8 mouse cellular contexts compared by ENCODE assay signal in the genomic region with DNA sequence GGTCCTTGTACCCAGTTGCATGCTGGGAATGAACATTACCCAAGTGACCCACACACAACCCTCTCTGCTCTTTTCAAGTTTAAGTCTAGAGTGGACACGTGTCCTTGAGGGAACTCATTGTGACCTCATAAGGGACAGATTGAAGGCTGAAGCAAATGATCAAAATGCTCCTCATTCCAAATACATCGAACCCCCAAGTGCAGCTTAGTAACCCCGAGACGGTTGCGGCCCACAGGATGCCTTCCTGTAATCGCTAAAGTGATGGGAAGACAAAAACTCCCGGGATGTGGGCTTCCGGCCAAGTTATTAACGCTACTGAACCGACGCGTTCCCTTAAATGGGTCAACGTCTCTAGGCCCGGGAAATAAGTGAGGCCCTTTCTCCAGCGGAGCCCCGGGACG. TPM values are rescaled to one million over a fixed set of nuclear protein-coding genes. Genes with fewer than 3 reads are reported as not detected.
DNase-seq lines count a peak whose midpoint lies in the region; ATAC-seq and TF ChIP-seq lines count a peak whose summit lies in the region.

No protein-coding gene starts in this region.

- no peaks in the 10 kb centered on the region for H3K9me3 ChIP-seq in forebrain, postnatal 0 days (ENCODE audit: low read length)
- no peaks in the 10 kb centered on the region for H3K9me3 ChIP-seq in midbrain, embryonic 10.5 days (replicated peaks)

- H3K27me3 ChIP-seq in kidney, adult 2 months (replicated peaks; ENCODE audit: control insufficient read depth, insufficient read depth, low read length): no peaks in the 10 kb centered on the region
- H3K27me3 ChIP-seq in forebrain, postnatal 0 days (ENCODE audit: insufficient read depth, low read length): no peaks in the 10 kb centered on the region
- H3K27me3 ChIP-seq in midbrain, embryonic 10.5 days (ENCODE audit: low read depth, poor library complexity, severe bottlenecking): no peaks in the 10 kb centered on the region

- peak overlapping the region; percentile 57 for H3K27ac ChIP-seq in kidney, adult 2 months (ENCODE audit: insufficient read depth, low read depth, low read length)
- H3K27ac ChIP-seq in forebrain, postnatal 0 days (ENCODE audit: low read depth, low read length): peak overlapping the region; percentile 81
- peak overlapping the region; percentile 94 for H3K27ac ChIP-seq in midbrain, embryonic 10.5 days (replicated peaks)

- TF ChIP-seq POLR2A in kidney, adult 2 months (IDR thresholded peaks at IDR 0.05; ENCODE audit: low read depth, low read length): no peak

- WGBS in kidney, adult 2 months: under 1% methylated on average over 17 of the region's 17 CpGs
- WGBS in forebrain, postnatal 0 days: under 1% methylated on average over 17 of the region's 17 CpGs
- WGBS in midbrain, embryonic 10.5 days: 0% methylated on average over 17 of the region's 17 CpGs

- H3K4me1 ChIP-seq in kidney, adult 2 months (ENCODE audit: control insufficient read depth, insufficient read depth, low read length): 0 out of 2 replicates have a peak, but pooled peaks cover 2% of the 10 kb centered on the region
- H3K4me1 ChIP-seq in forebrain, postnatal 0 days (ENCODE audit: insufficient read depth): peaks cover 7% of the 10 kb centered on the region; the same call in 1 of the 2 replicates
- peaks cover 54% of the 10 kb centered on the region for H3K4me1 ChIP-seq in midbrain, embryonic 10.5 days

- TF ChIP-seq CTCF in kidney, adult 2 months (conservative IDR thresholded peaks at IDR 0.05; ENCODE audit: insufficient read depth, insufficient read length, low read depth, low read length): no peak
- no peak for TF ChIP-seq CTCF in forebrain, postnatal 0 days (IDR thresholded peaks at IDR 0.05; ENCODE audit: low read depth)

- H3K4me2 ChIP-seq in forebrain, postnatal 0 days (ENCODE audit: low read depth): peak overlapping the region; percentile 68

- ATAC-seq in forebrain, postnatal 0 days: no peak

- H3K36me3 ChIP-seq in kidney, adult 2 months (ENCODE audit: control insufficient read depth, insufficient read depth, low read length): peaks cover 2% of the 10 kb centered on the region; the same call in 1 of the 2 replicates
- H3K36me3 ChIP-seq in forebrain, postnatal 0 days (ENCODE audit: insufficient read depth): peaks cover 37% of the 10 kb centered on the region
- H3K36me3 ChIP-seq in midbrain, embryonic 10.5 days: peaks cover 36% of the 10 kb centered on the region

- peak; percentile 18 for DNase-seq in kidney, adult 2 months
- no peak for DNase-seq in kidney, postnatal 14 days
- peak; percentile 40 for DNase-seq in MN1 (ENCODE audit: low spot score)
- no peak for DNase-seq in forebrain, postnatal 0 days
- no peak for DNase-seq in midbrain, embryonic 10.5 days (ENCODE audit: low spot score)
- DNase-seq in spleen, postnatal 10 days (ENCODE audit: low spot score in 2 of 2): no peak
- DNase-seq in layer of hippocampus, adult 9-10 months (ENCODE audit: low spot score): no peak
- no peak for DNase-seq in ovary, postnatal 14 days (ENCODE audit: low spot score)

- peak overlapping the region; percentile 71 for H3K4me3 ChIP-seq in kidney, adult 2 months (ENCODE audit: insufficient read depth, low read depth, low read length)
- H3K4me3 ChIP-seq in forebrain, postnatal 0 days (ENCODE audit: low read depth, low read length): peak overlapping the region; percentile 87
- H3K4me3 ChIP-seq in midbrain, embryonic 10.5 days: peak overlapping the region; percentile 83

- peak overlapping the region; percentile 87 for H3K9ac ChIP-seq in forebrain, postnatal 0 days

RNA-seq across cellular contexts. Expression of a gene that starts 0.4 kb away (rescaled TPM):
- 12.6 and 25.5 TPM in 2 replicates for polyA plus RNA-seq in kidney, adult 2 months (2012; rRNA removed)
- 49.5 and 61.9 TPM in 2 replicates for total RNA-seq in forebrain, postnatal 0 days (2014; rRNA removed)
- 135 and 151 TPM in 2 replicates for polyA plus RNA-seq in forebrain, postnatal 0 days (2015; fragmentation: Nextera tagmentation; extraction: Ambion mirVana)
- 231 and 297 TPM in 2 replicates for polyA plus RNA-seq in midbrain, embryonic 10.5 days (2016; fragmentation: Nextera tagmentation; extraction: Ambion mirVana)

RNA-seq across cellular contexts. Expression of a gene that starts 4.1 kb away (rescaled TPM):
- polyA plus RNA-seq in kidney, adult 2 months (2012; rRNA removed): 6.6 and 6.8 TPM in 2 replicates
- total RNA-seq in forebrain, postnatal 0 days (2014; rRNA removed): 82.4 and 83.5 TPM in 2 replicates
- 15.8 and 16.8 TPM in 2 replicates for polyA plus RNA-seq in forebrain, postnatal 0 days (2015; fragmentation: Nextera tagmentation; extraction: Ambion mirVana)
- 15.0 and 15.5 TPM in 2 replicates for polyA plus RNA-seq in midbrain, embryonic 10.5 days (2016; fragmentation: Nextera tagmentation; extraction: Ambion mirVana)

Comparison
In these comparisons a context has a peak if more than half of its experiments do, and no peak if none do; other contexts are left out.
1. DNase-seq: peak in kidney, adult 2 months (single experiment) and MN1 (single experiment); none in kidney, postnatal 14 days (single experiment), forebrain, postnatal 0 days (single experiment), midbrain, embryonic 10.5 days (single experiment), spleen, postnatal 10 days (0 of 2), layer of hippocampus, adult 9-10 months (single experiment) and ovary, postnatal 14 days (single experiment).
2. Peak in every context shown above with its lines, with median percentiles within 50 percentile points of each other: H3K27ac ChIP-seq and H3K4me3 ChIP-seq.